Mouse (Mus musculus) hindbrain, embryonic 11.5 days (tissue): ENCODE results near the gene Tmod1. TPM values are rescaled to one million over a fixed set of nuclear protein-coding genes. Genes with fewer than 3 reads are reported as not detected.

Experiments used
- ATAC-seq: fragments of 200-750 bp; cut with Nextera tagmentation; 2 replicates; pipeline ENCODE4 v1.8.0; 2017; ENCODE audit warnings: mild to moderate bottlenecking, moderate TSS enrichment, moderate library complexity; ENCODE audit not compliant: low FRiP score
- DNase-seq: peaks from one replicate; pipeline ENCODE4 v3.0.0-alpha.2; 2015; ENCODE audit warnings: low spot score
- H3K27ac ChIP-seq: fragments of 300-500 bp; sonication (generic); 2 replicates; pipeline ENCODE4 v1.5.1; 2014; ENCODE audit warnings: mild to moderate bottlenecking, low read depth, low read length
- H3K27me3 ChIP-seq: fragments of 300-500 bp; sonication (generic); 2 replicates; pipeline ENCODE4 v1.6.1; 2014; ENCODE audit warnings: mild to moderate bottlenecking, low read length, moderate library complexity, mixed read lengths; ENCODE audit not compliant: control insufficient read depth, insufficient read depth
- H3K36me3 ChIP-seq: fragments of 300-500 bp; sonication (generic); 2 replicates; pipeline ENCODE4 v1.6.1; 2014; ENCODE audit warnings: mild to moderate bottlenecking, low read length, moderate library complexity, mixed read lengths; ENCODE audit not compliant: control insufficient read depth, insufficient read depth
- H3K4me1 ChIP-seq: fragments of 300-500 bp; sonication (generic); replicated peaks from 2 replicates; pipeline ENCODE4 v1.6.1; 2014; ENCODE audit warnings: low read length, mixed read lengths; ENCODE audit not compliant: control insufficient read depth, insufficient read depth
- H3K4me2 ChIP-seq: fragments of 300-500 bp; sonication (generic); replicated peaks from 2 replicates; pipeline ENCODE4 v1.6.1; 2014; ENCODE audit warnings: mild to moderate bottlenecking, low read depth, low read length
- H3K4me3 ChIP-seq: fragments of 300-500 bp; sonication (generic); 2 replicates; pipeline ENCODE4 v1.5.1; 2014; ENCODE audit warnings: low read depth, low read length
- H3K9ac ChIP-seq: fragments of 300-500 bp; sonication (generic); 2 replicates; pipeline ENCODE4 v1.6.1; 2014; ENCODE audit warnings: low read depth, low read length
- H3K9me3 ChIP-seq: fragments of 300-500 bp; sonication (generic); 2 replicates; pipeline ENCODE4 v1.6.1; 2016; ENCODE audit warnings: low read length; ENCODE audit not compliant: control insufficient read depth
- WGBS: fragments of 180-500 bp; shearing (Covaris S2); extraction: QIAGEN DNeasy Blood & Tissue Kit; methylation state at CpG from one replicate; pipeline ENCODE4 v1.1.7; 2014; 5-methylcytosine and 5-hydroxymethylcytosine counted together
- polyA plus RNA-seq: library from polyadenylated mRNA; unstranded; fragments of >200 nt; fragmentation: Nextera tagmentation; extraction: Ambion mirVana; gene quantifications from 2 replicates; pipeline ENCODE4 v1.2.1, GENCODE M21; 2014

Gene Tmod1
- polyA plus RNA-seq, result 3.6 and 4.9 TPM in 2 replicates

DNA sequence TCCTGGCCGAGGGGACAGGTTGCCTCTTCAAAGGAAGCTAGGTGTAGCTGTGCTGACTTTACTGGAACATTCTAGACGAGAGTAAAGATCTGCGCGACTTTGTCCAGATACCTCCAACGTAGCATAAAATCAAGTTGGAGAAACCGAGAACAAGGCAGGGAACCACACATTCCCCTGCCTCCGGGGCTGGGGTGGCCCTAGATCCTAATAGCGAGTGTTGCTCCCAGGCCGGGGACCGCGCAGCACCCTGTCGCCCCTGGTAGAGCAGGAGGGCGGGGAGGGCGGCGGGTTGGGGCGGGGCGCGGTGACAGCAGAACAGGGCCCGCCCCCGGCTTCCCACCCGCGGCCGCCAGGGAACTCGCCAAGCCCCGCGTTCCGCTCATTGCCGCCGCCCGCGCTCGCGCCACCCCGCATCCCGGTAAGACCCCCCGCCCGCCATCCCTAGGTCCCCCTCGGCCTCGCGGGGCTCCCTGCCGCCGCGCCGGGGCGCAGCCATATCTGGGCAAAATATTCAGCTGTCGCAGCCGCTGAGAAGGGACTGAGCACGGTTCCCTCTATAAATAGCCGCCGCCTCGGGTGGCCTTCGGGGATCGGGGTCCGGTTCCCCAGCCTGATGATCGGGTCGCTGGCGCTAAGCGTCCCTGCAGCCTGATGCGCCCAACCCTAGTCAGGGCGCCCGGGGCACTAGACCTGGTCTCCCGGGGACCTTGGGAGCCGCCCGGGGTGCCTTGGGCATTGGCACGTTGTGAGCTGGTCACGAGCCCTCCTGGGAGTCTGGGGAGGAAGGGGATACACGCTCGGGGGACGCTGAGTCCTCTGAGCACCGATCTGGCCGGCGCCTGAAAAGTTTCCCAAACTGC is at the start of gene Tmod1:
Gene Tmod1 (plus strand): TSS at position 44 of the 860 bp plus-strand sequence.
- Histone ChIP-seq H3K27ac (no peak within 1 kb of the TSS), H3K27me3 (peaks cover 34% of the 10 kb centered on the region), H3K4me3 (peak within 1 kb of the TSS; percentile 55), H3K9ac (peak within 1 kb of the TSS; percentile 60; the same call in 1 of the 2 replicates), H3K4me1 (peaks cover 6% of the 10 kb centered on the region), H3K36me3 (no peaks in the 10 kb centered on the region), H3K4me2 (peak within 1 kb of the TSS; percentile 99), H3K9me3 (no peaks in the 10 kb centered on the region)
- DNase-seq (peak; percentile 59), ATAC-seq (0 out of 2 replicates have a peak, but pooled peaks have one; percentile 60)
- WGBS, result under 1% methylated on average over 61 of the region's 72 CpGs

DNA sequence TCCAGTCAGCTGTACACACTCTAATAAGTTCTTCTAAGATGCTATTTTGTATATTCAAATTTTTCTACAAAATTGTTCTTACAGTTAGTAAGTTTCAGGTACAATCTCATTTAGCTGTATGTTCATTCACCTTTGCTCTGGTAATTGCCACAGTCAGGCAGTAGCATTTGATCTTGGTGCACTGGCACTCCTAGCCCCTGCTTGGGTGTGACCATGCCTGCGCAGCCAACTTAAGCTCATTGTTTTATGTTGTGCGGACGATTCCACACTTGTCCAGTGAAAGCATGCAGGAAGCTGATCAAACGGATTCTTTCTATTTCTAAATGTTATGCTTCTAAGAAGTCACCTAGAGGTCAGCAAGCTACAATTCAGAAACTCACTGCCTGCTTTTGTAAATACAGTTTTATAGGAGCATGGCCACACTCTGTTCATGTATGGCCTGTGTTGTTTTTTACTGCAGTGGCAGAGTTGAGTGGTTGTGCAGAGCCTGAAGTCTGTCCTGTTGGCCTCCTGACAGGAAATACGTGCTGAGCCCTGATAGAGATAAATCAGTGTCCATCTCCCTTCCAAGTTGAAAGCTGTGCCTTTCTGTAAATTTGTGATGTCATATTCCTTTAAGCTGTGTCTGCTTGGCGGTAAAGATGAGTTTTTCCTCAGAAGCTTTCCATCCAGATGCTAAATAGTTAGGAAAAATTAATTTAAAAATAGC is 48.2 kb upstream of the Tmod1 start:
- Histone ChIP-seq H3K4me1 (no peaks in the 10 kb centered on the region), H3K4me2 (no peak overlapping the region), H3K27me3 (no peaks in the 10 kb centered on the region), H3K9ac (no peak overlapping the region), H3K27ac (no peak overlapping the region), H3K36me3 (no peaks in the 10 kb centered on the region), H3K9me3 (no peaks in the 10 kb centered on the region), H3K4me3 (no peak overlapping the region)
- 79% methylated on average over 6 of the region's 6 CpGs for WGBS
- no peak for ATAC-seq
- DNase-seq, result no peak

DNA sequence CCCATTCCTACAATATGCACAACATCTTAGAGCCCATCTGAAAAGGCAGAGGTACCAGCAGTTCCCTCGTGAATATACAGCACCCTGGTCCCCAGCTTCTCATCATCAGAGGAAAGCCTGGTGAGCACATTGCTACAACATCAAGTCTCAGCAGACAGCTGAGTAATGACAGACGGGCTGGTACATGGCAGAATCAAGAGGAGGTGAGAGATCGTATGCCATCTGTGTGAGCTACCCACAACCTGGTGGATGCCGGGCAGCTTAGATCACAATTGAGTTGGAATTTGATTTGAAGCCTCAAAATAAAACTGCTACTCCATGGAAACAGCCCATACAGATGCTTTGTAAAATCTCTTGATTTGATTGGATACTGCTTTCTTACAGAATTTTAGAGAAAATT is 40.2 kb upstream of the Tmod1 start:
- Histone ChIP-seq H3K4me1 (no peaks in the 10 kb centered on the region), H3K27ac (no peak overlapping the region), H3K9me3 (no peaks in the 10 kb centered on the region), H3K36me3 (no peaks in the 10 kb centered on the region), H3K4me3 (no peak overlapping the region), H3K4me2 (no peak overlapping the region), H3K9ac (no peak overlapping the region), H3K27me3 (no peaks in the 10 kb centered on the region)
- DNase-seq, result no peak
- ATAC-seq, result no peak
- WGBS, result 84% methylated on average over 4 of the region's 4 CpGs

- WGBS, result 83% methylated on average over 5 of the region's 5 CpGs
- H3K4me1 ChIP-seq, result no peaks in the 10 kb centered on the region
- H3K4me2 ChIP-seq, result no peak overlapping the region
- DNase-seq (no peak), ATAC-seq (no peak)
- no peaks in the 10 kb centered on the region for H3K36me3 ChIP-seq
- H3K9ac ChIP-seq, result no peak overlapping the region
- no peak overlapping the region for H3K27ac ChIP-seq
- no peaks in the 10 kb centered on the region for H3K27me3 ChIP-seq
- H3K4me3 ChIP-seq, result no peak overlapping the region
- no peaks in the 10 kb centered on the region for H3K9me3 ChIP-seq
Measured at GRCm38 (mm10) chr4:46008142-46008793, 30.5 kb upstream of the Tmod1 start.

DNA sequence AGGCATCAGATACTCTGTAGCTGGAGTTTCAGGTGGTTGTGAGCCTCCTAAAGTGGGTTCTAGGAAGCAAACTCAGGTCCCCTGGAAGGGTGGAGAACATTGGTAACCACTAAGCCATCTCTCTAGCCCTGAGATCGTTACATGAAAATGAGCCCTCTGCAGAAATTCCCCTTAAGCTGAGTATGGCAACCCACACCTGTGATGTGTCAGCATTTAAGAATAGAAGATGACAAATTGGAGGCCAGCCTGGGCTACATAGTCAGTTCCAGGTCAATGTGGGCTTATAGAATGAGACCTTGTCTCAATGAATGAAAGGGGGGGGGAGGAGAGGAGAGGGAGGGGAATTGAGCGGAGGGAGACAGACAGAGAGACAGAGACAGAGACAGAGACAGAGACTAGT is 27.0 kb upstream of the Tmod1 start:
- H3K4me1 ChIP-seq, result no peaks in the 10 kb centered on the region
- DNase-seq (no peak), ATAC-seq (no peak)
- no peaks in the 10 kb centered on the region for H3K36me3 ChIP-seq
- no peak overlapping the region for H3K4me2 ChIP-seq
- WGBS, result 90% methylated on average over 2 of the region's 2 CpGs
- no peak overlapping the region for H3K9ac ChIP-seq
- no peaks in the 10 kb centered on the region for H3K9me3 ChIP-seq
- H3K4me3 ChIP-seq, result no peak overlapping the region
- H3K27ac ChIP-seq, result no peak overlapping the region
- H3K27me3 ChIP-seq, result no peaks in the 10 kb centered on the region

DNA sequence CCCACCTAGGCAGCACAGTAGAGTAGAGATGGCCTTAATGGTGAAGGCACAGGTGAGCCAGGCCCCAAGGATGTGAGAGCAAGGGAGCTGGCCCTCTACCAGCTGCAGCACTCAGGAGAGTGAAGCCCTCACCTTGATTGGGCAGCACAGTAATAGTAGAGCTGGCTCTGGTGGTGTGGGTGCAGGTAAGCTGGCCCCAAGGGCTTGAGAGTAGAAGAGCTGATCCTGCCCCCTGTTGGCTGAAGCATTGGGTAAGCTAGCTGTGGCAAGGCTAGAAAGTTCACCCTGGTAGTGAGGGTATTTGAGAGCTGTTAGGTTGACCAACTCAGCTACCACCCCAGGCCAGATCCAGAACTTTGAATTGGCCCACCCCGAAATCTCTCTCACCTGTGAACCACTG is 23.1 kb upstream of the Tmod1 start:
- Histone ChIP-seq H3K27me3 (no peaks in the 10 kb centered on the region), H3K4me3 (no peak overlapping the region), H3K27ac (no peak overlapping the region), H3K9ac (no peak overlapping the region), H3K4me2 (no peak overlapping the region), H3K4me1 (no peaks in the 10 kb centered on the region), H3K36me3 (no peaks in the 10 kb centered on the region), H3K9me3 (no peaks in the 10 kb centered on the region)
- DNase-seq (no peak), ATAC-seq (no peak)
- WGBS, result 83% methylated on average over 1 of the region's 1 CpGs

GRCm38 (mm10) chr4:46023021-46023481 is 15.7 kb upstream of the Tmod1 start:
- H3K4me3 ChIP-seq, result no peak overlapping the region
- H3K9me3 ChIP-seq, result no peaks in the 10 kb centered on the region
- H3K9ac ChIP-seq, result no peak overlapping the region
- no peaks in the 10 kb centered on the region for H3K4me1 ChIP-seq
- H3K27ac ChIP-seq, result no peak overlapping the region
- no peaks in the 10 kb centered on the region for H3K27me3 ChIP-seq
- no peak overlapping the region for H3K4me2 ChIP-seq
- no peak for ATAC-seq
- H3K36me3 ChIP-seq, result no peaks in the 10 kb centered on the region
- 83% methylated on average over 3 of the region's 3 CpGs for WGBS
- DNase-seq, result no peak

GRCm38 (mm10) chr4:46025893-46026292 is 12.8 kb upstream of the Tmod1 start:
- H3K4me2 ChIP-seq, result no peak overlapping the region
- DNase-seq (peak; percentile 51), ATAC-seq (no peak)
- H3K4me3 ChIP-seq, result no peak overlapping the region
- H3K36me3 ChIP-seq, result no peaks in the 10 kb centered on the region
- H3K27ac ChIP-seq, result no peak overlapping the region
- H3K4me1 ChIP-seq, result no peaks in the 10 kb centered on the region
- whole genome bisulfite sequencing, result 41% methylated on average over 7 of the region's 7 CpGs
- H3K9ac ChIP-seq, result no peak overlapping the region
- H3K9me3 ChIP-seq, result no peaks in the 10 kb centered on the region
- H3K27me3 ChIP-seq, result no peaks in the 10 kb centered on the region
